Mouse (Mus musculus): Measurements from ENCODE around the gene Abcg5. TPM values are rescaled to one million over a fixed set of nuclear protein-coding genes. Genes with fewer than 3 reads are reported as not detected.
A peak's percentile ranks its signal among the peaks of the same experiment; 100 is the strongest.

Gene Abcg5
- not detected in 2 replicates for total RNA-seq (2017)

- no peak for ATAC-seq (replicated peaks in 1 of 2; ENCODE audit: insufficient read depth in 1 of 2, low FRiP score in 2 of 2, low TSS enrichment in 1 of 2, low read depth in 1 of 2, poor library complexity in 2 of 2, severe bottlenecking in 2 of 2)
Observed at GRCm38 (mm10) chr17:84682734-84683717, at the start of gene Abcg5. Gene Abcg5, minus strand, starts transcription at chr17:84683011.

GRCm38 (mm10) chr17:84732612-84733011 is 49.8 kb upstream of the Abcg5 start:
- ATAC-seq (replicated peaks in 1 of 2; ENCODE audit: insufficient read depth in 1 of 2, low FRiP score in 2 of 2, low TSS enrichment in 1 of 2, low read depth in 1 of 2, poor library complexity in 2 of 2, severe bottlenecking in 2 of 2) = no peak

GRCm38 (mm10) chr17:84731361-84731760 is 48.5 kb upstream of the Abcg5 start:
- ATAC-seq (replicated peaks in 1 of 2; ENCODE audit: insufficient read depth in 1 of 2, low FRiP score in 2 of 2, low TSS enrichment in 1 of 2, low read depth in 1 of 2, poor library complexity in 2 of 2, severe bottlenecking in 2 of 2) = no peak

GRCm38 (mm10) chr17:84729140-84729539 is 46.3 kb upstream of the Abcg5 start:
- ATAC-seq (replicated peaks in 1 of 2; ENCODE audit: insufficient read depth in 1 of 2, low FRiP score in 2 of 2, low TSS enrichment in 1 of 2, low read depth in 1 of 2, poor library complexity in 2 of 2, severe bottlenecking in 2 of 2) = no peak

- no peak for ATAC-seq (replicated peaks in 1 of 2; ENCODE audit: insufficient read depth in 1 of 2, low FRiP score in 2 of 2, low TSS enrichment in 1 of 2, low read depth in 1 of 2, poor library complexity in 2 of 2, severe bottlenecking in 2 of 2)
Observed at GRCm38 (mm10) chr17:84728201-84728911, 45.5 kb upstream of the Abcg5 start.

GRCm38 (mm10) chr17:84725163-84725562 is 42.4 kb upstream of the Abcg5 start:
- ATAC-seq (replicated peaks in 1 of 2; ENCODE audit: insufficient read depth in 1 of 2, low FRiP score in 2 of 2, low TSS enrichment in 1 of 2, low read depth in 1 of 2, poor library complexity in 2 of 2, severe bottlenecking in 2 of 2) = no peak

GRCm38 (mm10) chr17:84724028-84724427 is 41.2 kb upstream of the Abcg5 start:
- ATAC-seq (replicated peaks in 1 of 2; ENCODE audit: insufficient read depth in 1 of 2, low FRiP score in 2 of 2, low TSS enrichment in 1 of 2, low read depth in 1 of 2, poor library complexity in 2 of 2, severe bottlenecking in 2 of 2) = no peak

- ATAC-seq (replicated peaks in 1 of 2; ENCODE audit: insufficient read depth in 1 of 2, low FRiP score in 2 of 2, low TSS enrichment in 1 of 2, low read depth in 1 of 2, poor library complexity in 2 of 2, severe bottlenecking in 2 of 2) = no peak
Observed at GRCm38 (mm10) chr17:84719105-84719504, 36.3 kb upstream of the Abcg5 start.

- ATAC-seq (replicated peaks in 1 of 2; ENCODE audit: insufficient read depth in 1 of 2, low FRiP score in 2 of 2, low TSS enrichment in 1 of 2, low read depth in 1 of 2, poor library complexity in 2 of 2, severe bottlenecking in 2 of 2) = no peak
Observed at GRCm38 (mm10) chr17:84717416-84717815, 34.6 kb upstream of the Abcg5 start.

GRCm38 (mm10) chr17:84716252-84716872 is 33.6 kb upstream of the Abcg5 start:
- ATAC-seq (replicated peaks in 1 of 2; ENCODE audit: insufficient read depth in 1 of 2, low FRiP score in 2 of 2, low TSS enrichment in 1 of 2, low read depth in 1 of 2, poor library complexity in 2 of 2, severe bottlenecking in 2 of 2) = no peak

GRCm38 (mm10) chr17:84714930-84715329 is 32.1 kb upstream of the Abcg5 start:
- no peak for ATAC-seq (replicated peaks in 1 of 2; ENCODE audit: insufficient read depth in 1 of 2, low FRiP score in 2 of 2, low TSS enrichment in 1 of 2, low read depth in 1 of 2, poor library complexity in 2 of 2, severe bottlenecking in 2 of 2)

GRCm38 (mm10) chr17:84713563-84714164 is 30.9 kb upstream of the Abcg5 start:
- no peak for ATAC-seq (replicated peaks in 1 of 2; ENCODE audit: insufficient read depth in 1 of 2, low FRiP score in 2 of 2, low TSS enrichment in 1 of 2, low read depth in 1 of 2, poor library complexity in 2 of 2, severe bottlenecking in 2 of 2)

- no peak for ATAC-seq (replicated peaks in 1 of 2; ENCODE audit: insufficient read depth in 1 of 2, low FRiP score in 2 of 2, low TSS enrichment in 1 of 2, low read depth in 1 of 2, poor library complexity in 2 of 2, severe bottlenecking in 2 of 2)
Observed at GRCm38 (mm10) chr17:84709403-84709851, 26.6 kb upstream of the Abcg5 start.

GRCm38 (mm10) chr17:84708818-84709217 is 26.0 kb upstream of the Abcg5 start:
- no peak for ATAC-seq (replicated peaks in 1 of 2; ENCODE audit: insufficient read depth in 1 of 2, low FRiP score in 2 of 2, low TSS enrichment in 1 of 2, low read depth in 1 of 2, poor library complexity in 2 of 2, severe bottlenecking in 2 of 2)

GRCm38 (mm10) chr17:84707407-84707806 is 24.6 kb upstream of the Abcg5 start:
- ATAC-seq (replicated peaks in 1 of 2; ENCODE audit: insufficient read depth in 1 of 2, low FRiP score in 2 of 2, low TSS enrichment in 1 of 2, low read depth in 1 of 2, poor library complexity in 2 of 2, severe bottlenecking in 2 of 2) = no peak

- peak; percentile 61 to 77 for ATAC-seq (replicated peaks in 1 of 2; ENCODE audit: insufficient read depth in 1 of 2, low FRiP score in 2 of 2, low TSS enrichment in 1 of 2, low read depth in 1 of 2, poor library complexity in 2 of 2, severe bottlenecking in 2 of 2)
Observed at GRCm38 (mm10) chr17:84698727-84699126, 15.9 kb upstream of the Abcg5 start.

GRCm38 (mm10) chr17:84696537-84696936 is 13.7 kb upstream of the Abcg5 start:
- no peak for ATAC-seq (replicated peaks in 1 of 2; ENCODE audit: insufficient read depth in 1 of 2, low FRiP score in 2 of 2, low TSS enrichment in 1 of 2, low read depth in 1 of 2, poor library complexity in 2 of 2, severe bottlenecking in 2 of 2)
